In genomic region chr19:50487768-50488167, GRCm38 (mm10) we compare ENCODE assay signal across 8 mouse cellular contexts.
A peak's percentile ranks its signal among the peaks of the same experiment; 100 is the strongest.
DNase-seq lines count a peak whose midpoint lies in the region; ATAC-seq and TF ChIP-seq lines count a peak whose summit lies in the region.

No protein-coding gene starts in this region.

- no peak for TF ChIP-seq CTCF in hindbrain, postnatal 0 days (IDR thresholded peaks at IDR 0.05; ENCODE audit: low read depth)
- no peak for TF ChIP-seq CTCF in lung, postnatal 0 days (IDR thresholded peaks at IDR 0.05)

- ATAC-seq in hindbrain, postnatal 0 days: peak; percentile 76
- peak; percentile 53; the same call in 1 of the 2 replicates for ATAC-seq in lung, postnatal 0 days

- H3K4me2 ChIP-seq in hindbrain, postnatal 0 days (ENCODE audit: low read depth, low read length): peak overlapping the region; percentile 40
- no peak overlapping the region for H3K4me2 ChIP-seq in lung, postnatal 0 days (replicated peaks; ENCODE audit: low read depth, low read length)

- no peak overlapping the region; the same call in 1 of the 2 replicates for H3K27ac ChIP-seq in hindbrain, postnatal 0 days
- H3K27ac ChIP-seq in lung, postnatal 0 days (ENCODE audit: low read length): no peak overlapping the region

- TF ChIP-seq EP300 in lung, postnatal 0 days (IDR thresholded peaks at IDR 0.05): no peak

- H3K36me3 ChIP-seq in hindbrain, postnatal 0 days (ENCODE audit: insufficient read depth, low read length): no peaks in the 10 kb centered on the region
- H3K36me3 ChIP-seq in lung, postnatal 0 days (ENCODE audit: insufficient read depth, low read length): no peaks in the 10 kb centered on the region

- H3K4me3 ChIP-seq in hindbrain, postnatal 0 days (ENCODE audit: low read length): 0 out of 2 replicates have a peak overlapping the region, but pooled peaks have one; percentile 3
- no peak overlapping the region for H3K4me3 ChIP-seq in lung, postnatal 0 days (ENCODE audit: low read depth, low read length)

- no peak overlapping the region for H3K9ac ChIP-seq in hindbrain, postnatal 0 days (replicated peaks; ENCODE audit: low read length)
- H3K9ac ChIP-seq in lung, postnatal 0 days (replicated peaks; ENCODE audit: low read depth): no peak overlapping the region

- H3K9me3 ChIP-seq in hindbrain, postnatal 0 days (ENCODE audit: low read length): no peaks in the 10 kb centered on the region
- no peaks in the 10 kb centered on the region for H3K9me3 ChIP-seq in lung, postnatal 0 days (ENCODE audit: low read length)

- WGBS in hindbrain, postnatal 0 days: 13% methylated on average over 11 of the region's 11 CpGs
- WGBS in lung, postnatal 0 days: 22% methylated on average over 11 of the region's 11 CpGs

- DNase-seq in embryo, embryonic 10 days (ENCODE audit: low spot score): peak; percentile 28
- no peak for DNase-seq in embryo, embryonic 9.5 days (ENCODE audit: extremely low spot score)
- DNase-seq in embryo, embryonic 11 days: peak; percentile 28
- DNase-seq in hindbrain, postnatal 0 days (ENCODE audit: low spot score): peak; percentile 85
- DNase-seq in lung, postnatal 0 days (ENCODE audit: low spot score): peak; percentile 59
- DNase-seq in right cerebral cortex, postnatal 4 days: peak; percentile 70
- no peak for DNase-seq in gastrocnemius, adult 18-20 months (ENCODE audit: low spot score)
- DNase-seq in thymus, postnatal 25 days: no peak

- H3K27me3 ChIP-seq in hindbrain, postnatal 0 days (ENCODE audit: insufficient read depth, low read length): no peaks in the 10 kb centered on the region
- no peaks in the 10 kb centered on the region for H3K27me3 ChIP-seq in lung, postnatal 0 days (replicated peaks; ENCODE audit: insufficient read depth, low read length)

- H3K4me1 ChIP-seq in hindbrain, postnatal 0 days (ENCODE audit: insufficient read depth, low read length): 0 out of 2 replicates have a peak, but pooled peaks cover 5% of the 10 kb centered on the region
- H3K4me1 ChIP-seq in lung, postnatal 0 days (ENCODE audit: insufficient read depth, low read depth, low read length): no peaks in the 10 kb centered on the region

Comparison
In these comparisons a context has a peak if more than half of its experiments do, and no peak if none do; other contexts are left out.
1. DNase-seq: peak in embryo, embryonic 10 days (single experiment), embryo, embryonic 11 days (single experiment), hindbrain, postnatal 0 days (single experiment), lung, postnatal 0 days (single experiment) and right cerebral cortex, postnatal 4 days (single experiment); none in embryo, embryonic 9.5 days (single experiment), gastrocnemius, adult 18-20 months (single experiment) and thymus, postnatal 25 days (single experiment).